Mouse (Mus musculus) small intestine, adult 2 months (tissue): Measurements from ENCODE around the gene Scn4a.
A peak's percentile ranks its signal among the peaks of the same experiment; 100 is the strongest.

Experiments
- CTCF ChIP-seq: fragments of 200-500 bp; IDR thresholded peaks from 2 replicates; pipeline ENCODE4 v1.5.1; 2012; ENCODE audit warnings: low read depth, mild to moderate bottlenecking, control low read depth, inconsistent platforms, low read length, moderate library complexity, mixed read lengths; ENCODE audit not compliant: insufficient replicate concordance, insufficient read length; ENCODE audit errors: extremely low read depth
- POLR2A ChIP-seq: fragments of 200-500 bp; IDR thresholded peaks from 2 replicates; pipeline ENCODE4 v1.6.1; 2012; ENCODE audit warnings: low read depth, mild to moderate bottlenecking, control low read depth, inconsistent platforms, low read length, moderate library complexity

- TF ChIP-seq CTCF: peak; percentile 88
- TF ChIP-seq POLR2A: no peak
These were observed 76.6 kb downstream of the Scn4a start, which contains the start of gene Tcam1 for GRCm38 (mm10) chr11:106276454-106276853.
